Mouse (Mus musculus) inflammation-experienced regulatory T-cells, adult 6 months (primary cell): ENCODE measurements around the gene Sec16b. TPM values are rescaled to one million over a fixed set of nuclear protein-coding genes. Genes with fewer than 3 reads are reported as not detected.

Experiments used
- ATAC-seq: one replicate; pipeline ENCODE4 v1.8.0; 2017
- polyA plus RNA-seq, 3 experiments: library from polyadenylated mRNA; unstranded; fragments of 100-300 nt; shearing (Covaris generic); gene quantifications; one replicate each; pipeline ENCODE4 v1.2.1; 2017

Sec16b gene
- polyA plus RNA-seq: 1 to 10 TPM; 1.2 to 2.4 (median 2.4) TPM

DNA sequence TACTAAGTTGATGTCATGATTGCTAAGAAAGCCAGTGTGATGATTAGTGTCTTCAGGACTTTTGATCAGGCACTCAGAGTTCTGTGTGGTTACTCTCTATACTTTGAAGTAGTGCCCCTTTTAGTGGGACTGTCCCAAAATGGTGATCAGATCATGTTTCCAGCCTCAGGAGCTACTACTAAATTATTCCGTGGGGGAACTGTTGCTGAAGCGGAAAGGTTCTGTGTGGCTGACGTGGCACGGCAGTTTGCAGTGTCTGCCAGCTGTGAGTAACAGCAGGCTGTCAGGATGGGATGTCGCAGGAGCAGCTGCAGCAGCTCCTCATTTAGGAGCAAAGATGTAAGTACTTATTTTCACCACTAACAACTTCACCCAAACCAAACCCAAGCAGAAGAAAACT, at the start of gene Sec16b:
Sec16b (plus strand) TSS at position 207 of the 400 bp plus-strand sequence.
- ATAC-seq: no peak

DNA sequence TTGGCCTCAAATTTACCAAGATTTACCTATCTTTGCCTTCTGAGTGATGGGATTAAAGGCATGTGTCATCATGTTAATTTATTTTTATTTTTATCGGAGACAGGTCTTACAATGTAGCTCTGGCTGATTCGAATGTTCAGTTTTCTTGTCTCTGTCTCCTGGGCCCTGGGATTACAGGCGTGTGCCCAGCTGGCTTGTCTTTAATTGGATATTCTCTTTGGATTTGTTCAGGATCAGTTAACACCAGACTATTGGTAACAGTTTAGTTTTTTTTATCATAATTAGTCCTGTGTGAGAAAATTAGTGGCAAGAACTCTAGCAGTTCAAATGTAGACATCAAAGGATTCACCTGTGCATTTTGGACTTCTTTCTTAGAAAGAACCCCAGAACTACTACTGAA, 48.7 kb upstream of the Sec16b start:
- no peak for ATAC-seq

DNA sequence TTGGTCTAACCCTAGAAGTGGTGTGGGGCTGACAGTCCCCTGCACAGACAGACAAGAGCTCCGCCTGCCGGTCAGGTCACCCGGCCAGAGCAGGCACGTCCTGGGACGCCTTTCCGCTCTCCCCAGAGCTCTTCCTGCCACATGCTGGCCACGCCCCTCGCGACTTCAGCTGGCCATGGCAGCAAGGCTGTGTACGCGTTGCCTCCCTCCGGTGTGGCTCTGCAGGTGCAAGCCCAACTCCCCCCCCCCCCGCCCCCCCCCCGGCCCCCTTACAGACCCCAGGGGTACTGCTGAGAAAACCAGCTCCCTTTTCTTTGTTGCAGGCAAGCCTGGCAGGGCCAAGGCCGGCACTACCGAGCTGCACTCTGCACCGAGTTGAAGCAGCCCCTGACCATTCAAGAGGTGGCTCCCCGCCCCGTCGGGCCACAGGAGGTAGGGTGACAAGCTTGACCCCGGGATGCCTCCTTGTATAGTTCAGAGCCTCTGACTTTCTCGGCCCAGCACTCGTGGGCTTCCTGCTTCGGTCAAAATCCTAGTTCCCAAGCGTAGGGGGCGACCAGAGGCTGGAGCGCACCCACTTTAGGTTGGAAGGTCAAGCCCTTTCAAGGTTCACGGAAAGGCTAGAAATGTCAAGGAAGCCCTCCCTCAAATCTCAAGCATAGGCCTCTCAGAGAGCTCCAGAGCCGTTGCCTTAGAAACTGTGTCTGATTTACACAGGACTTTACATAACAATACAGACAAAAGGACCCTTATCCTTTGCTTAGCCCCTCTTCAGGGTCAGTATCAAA, 47.9 kb upstream of the Sec16b start, which contains the start of gene Cryzl2:
Cryzl2 (plus strand) TSS at position 157 of the 788 bp plus-strand sequence.
- ATAC-seq: peak; percentile 85

DNA sequence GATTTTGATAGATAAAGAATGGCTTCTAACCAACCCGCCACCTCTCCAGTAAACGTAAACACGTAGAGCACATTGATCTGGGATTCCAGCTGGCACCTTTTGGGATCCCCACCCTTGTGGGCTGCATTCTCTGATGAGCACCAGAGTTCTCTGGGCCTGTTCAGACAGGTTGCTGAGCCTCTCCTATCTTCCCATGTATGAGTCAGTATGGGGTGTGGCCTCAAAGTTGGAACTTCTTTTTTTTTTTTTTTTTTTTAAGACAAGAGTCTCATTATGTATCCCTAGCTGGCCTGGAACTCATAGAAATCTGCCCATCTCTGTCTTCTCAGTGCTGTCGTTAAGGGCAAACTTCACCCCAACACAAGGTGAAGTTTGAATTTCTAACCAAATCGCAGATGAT, 46.6 kb upstream of the Sec16b start:
- ATAC-seq: no peak

DNA sequence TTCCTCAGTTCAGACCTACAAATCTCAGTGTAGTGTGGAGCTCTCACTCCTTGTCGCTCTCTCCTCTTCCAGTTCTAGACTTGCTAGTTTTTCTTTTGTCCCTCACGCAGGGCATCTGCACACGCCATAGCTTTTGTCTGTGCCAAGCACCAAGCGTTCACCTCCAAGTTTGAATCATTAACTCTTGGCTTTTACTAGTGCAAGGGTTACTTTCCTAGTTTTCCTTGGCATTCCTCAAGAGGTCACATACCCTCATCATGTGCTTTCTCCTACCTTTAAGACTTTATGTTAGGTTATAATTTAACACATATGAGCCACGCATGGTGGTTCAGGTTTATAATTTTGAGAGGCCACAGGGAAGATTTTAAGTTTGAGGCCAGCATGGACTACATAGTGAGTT, 45.3 kb upstream of the Sec16b start:
- no peak for ATAC-seq

DNA sequence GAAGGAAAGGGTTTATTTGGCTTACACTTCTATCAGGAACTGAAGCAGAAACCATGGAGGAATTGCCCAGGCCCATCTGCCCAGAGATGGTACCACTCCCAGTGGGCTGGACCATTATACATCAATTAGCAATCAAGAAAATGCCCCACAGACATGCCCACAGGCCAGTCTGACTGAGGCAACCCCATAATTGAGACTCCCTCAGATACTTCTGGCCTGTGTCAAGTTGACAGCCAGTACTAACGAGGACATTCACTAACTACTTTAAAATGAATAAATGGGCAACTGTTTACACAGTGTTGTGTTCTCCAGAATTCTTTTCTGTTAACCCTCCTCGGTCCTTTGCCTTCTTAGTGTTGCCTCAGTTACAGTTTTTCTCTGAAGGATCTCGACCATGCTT, 44.2 kb upstream of the Sec16b start:
- no peak for ATAC-seq

DNA sequence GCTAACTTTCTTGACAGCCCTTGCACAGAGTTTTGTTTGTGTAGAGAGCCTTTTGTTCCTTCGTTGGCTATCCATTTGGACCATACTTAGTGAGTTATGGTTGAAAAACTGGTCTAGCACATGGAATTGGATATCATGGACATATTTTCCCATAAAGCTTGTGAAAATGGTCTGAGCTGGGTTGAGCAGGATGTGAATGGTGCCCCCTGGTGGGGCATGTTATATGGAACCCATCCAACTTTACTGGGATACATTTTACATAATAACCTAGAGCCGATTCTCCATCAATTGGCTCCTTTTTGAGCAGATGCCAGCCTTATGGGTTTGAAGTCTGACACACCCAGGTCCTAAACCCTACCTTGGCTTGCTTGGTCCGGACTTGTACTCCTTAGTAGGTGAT, 41.3 kb upstream of the Sec16b start:
- ATAC-seq: no peak

DNA sequence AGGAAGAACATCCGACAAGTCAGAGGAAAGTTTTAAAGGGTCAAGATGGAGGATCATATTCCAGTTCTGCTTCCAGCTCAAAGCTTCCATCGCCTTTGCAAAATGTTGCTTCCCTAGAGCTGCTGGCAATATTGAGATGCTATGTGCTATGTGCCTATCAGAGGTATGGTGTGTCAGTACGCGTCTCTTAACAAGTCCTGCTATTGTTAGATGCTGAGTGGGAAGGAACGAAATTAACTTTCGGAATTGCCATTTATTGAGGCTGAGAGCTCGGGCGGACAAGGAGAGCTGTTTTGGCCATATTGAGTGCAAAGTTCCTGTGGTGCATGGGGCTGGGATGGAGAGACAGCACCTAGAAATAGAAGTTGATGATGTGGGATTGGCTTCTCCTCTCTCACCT, 38.7 kb upstream of the Sec16b start:
- no peak for ATAC-seq

DNA sequence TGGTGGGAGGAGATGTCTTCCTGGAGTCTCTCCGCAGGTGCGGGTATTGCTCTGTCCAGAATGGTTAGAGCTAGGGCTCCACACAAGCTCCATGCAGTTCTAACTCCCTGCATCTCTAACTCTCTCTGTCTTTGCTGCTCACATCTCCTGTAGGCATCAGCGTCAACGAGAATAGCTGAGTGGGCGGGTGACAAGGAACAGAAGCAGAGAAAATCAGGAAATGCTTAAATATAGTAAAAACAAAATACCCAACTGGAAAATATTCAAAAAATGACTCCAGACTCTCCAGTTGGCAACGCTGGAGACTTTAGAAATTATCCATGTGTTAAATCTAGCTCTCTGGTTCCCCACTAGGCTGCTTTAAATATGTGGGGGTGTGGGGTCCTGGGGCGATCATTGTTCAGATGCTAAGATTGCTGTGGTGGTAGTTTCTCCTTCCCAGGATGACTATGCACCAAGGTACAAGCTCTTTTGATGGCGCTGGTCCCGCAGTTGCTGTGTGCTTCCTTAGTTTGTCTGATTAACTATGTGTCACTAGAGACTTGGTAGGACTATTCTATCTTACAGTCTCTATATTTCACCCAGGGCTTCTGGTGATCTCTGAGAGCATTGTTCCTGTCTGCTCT, 35.7 kb upstream of the Sec16b start:
- no peak for ATAC-seq

DNA sequence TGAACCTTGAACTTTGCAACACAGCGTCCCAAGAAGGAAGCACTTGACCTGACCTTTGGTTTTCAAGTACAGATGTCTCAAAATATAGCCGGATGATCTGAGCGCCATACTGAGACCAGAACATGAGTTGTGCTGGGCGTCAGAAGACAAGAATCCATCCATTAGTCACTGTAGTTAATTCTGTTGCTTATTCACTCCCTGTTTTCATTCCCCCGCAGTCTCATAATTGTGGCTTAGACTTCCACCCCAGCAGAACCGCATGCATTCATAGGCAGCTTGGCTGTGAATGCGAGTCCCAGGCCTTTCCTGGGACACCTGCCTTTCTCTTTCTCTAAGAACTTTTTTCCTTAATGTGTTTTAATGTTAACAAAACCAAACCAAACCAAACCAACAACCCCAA, 33.8 kb upstream of the Sec16b start:
- no peak for ATAC-seq

DNA sequence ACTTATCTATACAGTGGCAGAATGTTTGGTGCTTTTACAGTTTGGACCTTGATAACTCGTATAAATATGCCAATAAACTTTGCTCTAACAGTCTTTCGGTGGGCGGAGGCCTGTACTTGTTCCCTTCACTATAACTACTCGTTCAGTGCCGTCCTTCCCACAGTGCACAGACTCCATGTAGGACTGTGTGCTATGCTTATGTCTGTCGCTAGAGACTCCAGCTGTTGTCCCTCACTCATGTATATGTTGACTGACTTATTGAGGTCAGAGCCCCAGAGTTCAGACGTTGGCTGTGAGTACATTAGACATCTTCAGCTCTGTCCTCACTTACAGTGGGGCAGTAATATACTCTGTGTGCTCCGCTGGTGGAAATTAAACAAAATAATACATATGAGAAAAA, 31.7 kb upstream of the Sec16b start:
- ATAC-seq: no peak

DNA sequence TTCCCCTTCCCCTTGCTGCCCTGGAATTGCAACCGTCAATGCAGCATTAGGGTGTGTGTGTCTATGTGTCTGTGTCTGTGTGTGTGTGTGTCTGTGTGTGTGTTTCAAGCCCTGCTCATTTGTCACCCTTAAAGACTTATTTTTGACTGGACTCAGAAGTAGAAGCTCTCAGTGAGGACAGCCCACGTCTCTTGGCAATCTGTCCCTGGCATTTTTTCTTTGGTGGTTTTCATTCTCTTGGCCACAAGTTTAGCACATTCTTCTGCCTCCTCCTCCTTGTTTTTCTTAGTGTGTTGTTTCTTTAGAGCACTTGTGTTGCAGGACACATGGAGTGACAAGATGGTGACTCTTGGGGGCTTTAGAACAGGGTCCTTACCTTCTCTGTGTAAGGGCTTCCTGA, 30.3 kb upstream of the Sec16b start:
- ATAC-seq: no peak

DNA sequence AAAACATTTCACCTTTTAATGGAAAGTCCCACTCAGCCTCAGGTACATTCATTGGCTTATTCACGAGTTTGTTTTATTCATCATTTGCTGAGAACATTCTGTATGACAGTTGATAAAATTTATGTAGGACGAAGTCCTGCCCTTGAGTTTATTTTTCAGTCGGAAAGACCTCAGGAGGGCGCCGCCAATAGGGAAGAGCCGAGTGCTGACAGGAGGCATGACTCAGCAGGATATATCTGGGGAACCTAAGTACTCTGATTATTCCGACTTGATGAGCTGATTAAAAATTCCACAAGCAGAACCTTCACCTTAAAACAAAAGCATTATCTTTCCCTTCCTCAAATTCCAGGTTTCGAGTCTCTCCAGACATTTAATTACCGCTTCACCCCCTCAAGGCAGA, 26.4 kb upstream of the Sec16b start:
- ATAC-seq: no peak

DNA sequence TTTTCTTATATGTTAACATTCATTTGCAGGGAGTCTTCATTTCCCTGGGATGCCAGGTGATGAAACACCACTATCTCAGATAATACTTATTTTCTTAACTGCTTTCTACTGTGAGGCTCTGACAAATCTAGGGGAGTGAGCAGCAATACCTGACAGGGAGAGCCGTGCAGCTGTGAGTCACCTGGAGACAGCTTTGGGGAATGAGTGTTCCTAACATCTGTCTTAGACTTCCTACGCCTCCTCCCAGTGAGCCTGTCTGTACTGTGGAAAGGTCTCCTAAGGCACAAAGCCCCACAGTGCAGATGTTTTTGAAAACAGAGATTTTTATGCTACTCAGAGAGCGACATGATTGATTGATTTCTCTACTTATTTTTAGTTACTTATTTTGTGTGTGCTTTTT, 25.6 kb upstream of the Sec16b start:
- no peak for ATAC-seq

DNA sequence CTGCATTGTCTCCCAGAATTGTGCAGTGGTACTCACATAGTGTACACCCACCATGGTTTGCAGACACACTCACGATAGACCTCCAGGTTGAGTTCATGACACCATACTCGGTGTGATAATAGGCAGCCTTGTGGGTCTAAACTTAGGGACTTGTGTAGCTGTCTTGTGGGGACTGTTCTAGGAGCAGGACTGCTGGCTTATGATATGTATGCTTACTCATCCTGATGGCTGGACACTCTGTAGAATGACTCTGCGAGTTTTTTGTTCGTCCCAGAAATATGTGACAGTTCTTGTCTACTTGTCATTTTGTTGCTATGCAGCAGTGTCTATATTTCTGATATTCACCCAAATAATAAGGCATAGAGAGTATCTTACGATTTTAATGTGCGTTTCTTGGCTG, 24.9 kb upstream of the Sec16b start:
- no peak for ATAC-seq

DNA sequence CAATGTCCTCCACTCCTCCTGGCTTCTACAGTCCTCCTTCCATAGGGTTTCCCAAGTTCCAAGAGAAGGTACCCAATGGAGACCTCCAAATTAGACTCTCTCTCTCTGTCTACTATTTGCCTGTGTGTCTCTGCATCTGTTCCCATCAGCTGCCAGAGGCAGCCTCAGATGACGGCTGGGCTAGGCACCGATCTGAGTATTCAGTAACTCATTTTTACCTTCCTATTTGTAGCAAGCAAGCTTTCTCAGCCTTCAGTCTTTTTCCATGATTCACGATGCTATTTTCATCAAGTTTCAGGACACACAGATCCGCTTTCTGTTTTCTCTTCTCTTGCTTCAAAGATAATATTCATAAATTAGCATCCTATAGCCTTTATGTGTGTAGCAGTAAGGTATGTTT, 22.4 kb upstream of the Sec16b start:
- ATAC-seq: no peak

DNA sequence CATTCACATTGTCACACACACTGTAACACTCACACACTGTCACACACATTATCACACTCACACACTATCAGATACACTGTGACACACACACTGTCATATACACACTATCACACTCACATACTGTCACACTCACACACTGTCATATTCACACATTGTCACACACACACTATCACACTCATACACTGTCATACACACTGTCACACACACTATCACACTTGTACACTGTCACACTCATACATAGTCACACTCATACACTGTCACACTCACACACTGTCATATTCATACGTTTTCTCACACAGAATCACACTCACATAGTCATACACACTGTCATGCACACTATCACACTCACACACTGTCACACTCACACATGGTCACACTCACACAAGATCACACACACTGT, 5.9 kb upstream of the Sec16b start:
- no peak for ATAC-seq

DNA sequence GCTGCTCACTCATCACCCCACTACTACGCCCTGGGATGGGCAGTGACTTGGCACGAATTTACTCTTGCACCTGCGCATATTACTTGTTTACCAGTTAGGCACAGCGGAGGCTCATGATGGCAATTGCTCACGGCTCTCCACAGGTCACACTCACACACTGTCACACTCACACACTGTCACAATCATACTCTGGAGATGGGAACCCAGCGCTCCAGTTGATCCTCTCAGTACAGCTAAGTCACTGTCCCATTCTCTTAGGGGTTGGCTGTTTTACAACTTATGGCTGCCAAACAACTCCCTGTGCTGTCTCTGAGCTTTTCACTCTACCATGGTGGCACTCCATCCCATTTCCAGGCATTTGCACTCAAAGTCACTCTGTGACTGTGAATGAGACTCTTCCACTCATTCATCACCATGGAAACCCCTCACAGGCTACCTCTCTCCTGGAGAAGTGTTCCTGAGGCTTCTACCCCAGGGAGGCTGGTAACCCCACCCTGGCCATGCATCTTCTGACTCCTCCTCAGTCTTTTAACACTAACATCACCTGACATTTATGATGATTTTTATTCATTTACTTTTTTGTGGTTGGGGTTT, 5.1 kb upstream of the Sec16b start:
- no peak for ATAC-seq

DNA sequence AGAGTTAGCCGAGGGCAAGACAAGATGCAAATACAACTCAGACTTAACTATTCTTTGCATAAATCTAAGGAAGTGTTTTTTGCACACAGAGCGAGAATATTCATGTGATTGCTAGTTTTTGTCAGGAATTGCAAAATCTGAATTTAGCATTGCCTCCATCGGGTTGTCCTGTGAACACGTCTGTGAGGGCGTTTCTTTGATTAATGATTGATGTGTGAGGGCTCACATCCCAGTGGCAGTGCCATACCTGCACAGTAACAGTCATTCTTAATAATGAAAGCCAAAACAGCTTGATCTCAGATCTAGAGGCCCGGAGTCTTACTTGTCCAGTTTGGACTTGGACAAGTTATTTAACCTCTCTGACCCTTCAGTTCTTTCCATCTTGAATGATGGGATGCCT, 3.5 kb upstream of the Sec16b start:
- ATAC-seq: no peak

DNA sequence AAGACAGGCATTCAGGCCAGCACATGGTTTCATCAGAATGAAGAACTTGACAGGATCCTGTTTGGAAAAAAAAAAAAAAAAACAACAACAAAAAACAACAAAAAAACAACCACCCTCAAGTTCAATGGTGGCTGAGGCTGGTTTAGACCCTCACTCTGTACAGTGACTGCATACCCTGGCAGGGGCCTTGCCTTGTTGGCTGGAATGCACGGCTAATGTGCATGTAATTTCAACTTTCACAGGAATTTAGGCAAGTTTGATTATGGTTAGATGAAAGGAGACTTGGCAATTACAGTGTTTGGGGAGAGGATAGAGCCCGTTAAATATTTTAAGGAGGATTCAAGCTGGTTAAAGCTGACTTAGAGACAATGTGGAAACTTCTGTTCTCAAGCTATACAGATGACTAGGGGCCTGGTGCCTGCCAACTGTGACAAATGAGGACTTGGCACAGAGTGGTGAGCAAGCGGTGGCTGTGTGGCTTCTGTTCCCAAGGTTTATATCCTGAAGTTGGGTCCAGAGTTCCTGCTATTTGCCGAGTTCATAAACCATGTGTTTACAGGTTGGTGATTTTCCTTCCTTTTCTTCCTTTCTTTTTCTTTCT, 567 bp downstream of the Sec16b start:
- ATAC-seq: no peak

DNA sequence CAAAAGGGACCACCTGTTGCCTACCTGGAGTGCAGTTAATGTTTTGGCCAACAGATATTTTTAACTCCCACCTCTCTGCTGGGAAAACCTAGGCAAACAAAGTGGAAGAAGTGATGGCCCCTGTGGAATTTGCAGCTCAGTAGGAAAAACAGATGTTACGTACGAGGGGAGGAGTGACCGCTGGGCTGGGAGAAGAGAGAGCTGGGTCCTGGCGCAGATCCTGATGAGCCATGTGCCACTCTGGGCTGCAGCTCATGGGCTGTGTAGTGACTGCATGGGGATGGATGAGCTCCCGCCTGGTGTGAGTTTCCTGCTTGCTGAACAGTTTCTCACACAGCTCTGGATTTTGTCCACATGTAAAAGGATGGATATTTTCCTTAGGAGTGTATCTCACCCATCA, 1.3 kb downstream of the Sec16b start:
- no peak for ATAC-seq

DNA sequence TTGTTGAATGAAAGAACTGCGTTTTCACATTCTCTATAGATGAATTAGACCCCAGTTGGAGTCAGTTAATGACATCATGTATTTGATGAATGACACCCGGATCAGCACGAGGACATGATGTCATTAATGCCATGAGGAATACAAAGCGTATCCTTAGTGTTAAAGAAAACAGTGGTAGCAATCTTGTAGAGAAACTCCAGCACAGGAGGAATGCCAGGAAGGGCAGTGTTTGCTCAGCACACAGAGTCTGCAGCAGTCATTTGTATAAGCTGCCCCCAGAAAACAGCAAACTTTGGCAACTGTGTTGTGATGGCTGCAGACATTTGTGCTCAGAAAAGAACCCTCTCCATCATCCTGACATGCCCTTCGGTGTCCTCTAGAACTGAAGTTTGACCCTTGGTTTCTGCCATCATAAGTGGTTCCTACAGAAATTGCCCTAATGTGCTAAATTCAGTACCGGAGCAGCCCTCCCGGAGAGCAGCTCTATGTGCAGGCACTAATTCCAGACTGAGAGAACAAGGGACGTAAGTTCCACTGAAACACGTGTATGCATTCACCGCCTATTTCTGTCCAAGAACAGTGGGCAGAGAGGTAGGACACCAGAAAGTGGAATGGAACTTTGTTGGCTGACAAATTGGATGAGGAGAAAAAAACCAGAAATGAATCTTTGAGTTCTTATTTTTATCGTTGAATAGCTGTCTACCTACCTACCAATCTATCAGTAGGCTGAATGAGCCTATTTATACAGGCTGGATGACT, 6.3 kb downstream of the Sec16b start:
- no peak for ATAC-seq

DNA sequence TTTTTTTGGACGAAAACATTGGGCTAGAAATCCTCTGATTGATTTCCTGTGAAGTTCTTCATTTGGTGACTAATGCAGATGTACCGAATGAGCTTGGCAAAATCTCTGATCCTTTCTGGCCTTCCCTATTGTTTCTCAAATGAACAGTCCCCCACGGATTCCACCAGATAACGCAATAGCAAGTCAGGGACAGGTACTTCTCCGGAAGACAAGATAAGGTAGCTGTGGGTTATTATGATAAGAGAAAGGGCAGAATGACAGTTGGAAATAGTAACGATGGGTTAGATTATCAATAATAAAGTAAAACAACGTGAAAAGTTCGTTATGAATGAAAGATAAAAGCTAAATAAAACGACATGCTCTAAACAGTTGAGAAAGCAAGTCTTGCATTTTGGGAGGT, 7.0 kb downstream of the Sec16b start:
- no peak for ATAC-seq
